Comparison of ENCODE assay signal across 13 mouse cellular contexts in genomic region chr8:34353140-34353855, GRCm38 (mm10).
DNase-seq lines count a peak whose midpoint lies in the region; ATAC-seq and TF ChIP-seq lines count a peak whose summit lies in the region.
"Had no signal": no experiment of that assay in that cellular context is flagged by ENCODE, and none has a peak within 500 bp of the region (broad histone marks: within the 10 kb centered on the region; RNA-seq: fewer than 3 reads in every experiment).

No protein-coding gene starts in this region.

- intact Hi-C loops in heart, postnatal 25 days (cut with DNase I), result no loop called here

- no peaks in the 10 kb centered on the region for H3K4me1 ChIP-seq in embryonic facial prominence, embryonic 13.5 days
- H3K4me1 ChIP-seq in forebrain, embryonic 11.5 days (replicated peaks; ENCODE audit: control insufficient read depth, insufficient read depth, low read length), result no peaks in the 10 kb centered on the region
- no peaks in the 10 kb centered on the region; the same call in 1 of the 2 replicates for H3K4me1 ChIP-seq in hindbrain, embryonic 16.5 days (ENCODE audit: control insufficient read depth, insufficient read depth, low read depth, low read length)
- 0 out of 2 replicates have a peak, but pooled peaks cover 5% of the 10 kb centered on the region for H3K4me1 ChIP-seq in neural tube, embryonic 14.5 days (ENCODE audit: control insufficient read depth, insufficient read depth, low read length)
- no peaks in the 10 kb centered on the region for H3K4me1 ChIP-seq in intestine, postnatal 0 days (replicated peaks; ENCODE audit: control insufficient read depth, insufficient read depth, low read length)
- H3K4me1 ChIP-seq: liver, embryonic 15.5 days; megakaryocyte, embryonic 14.5 days had no signal

- no peak for ATAC-seq in embryonic facial prominence, embryonic 13.5 days (ENCODE audit: insufficient number of reproducible peaks, insufficient read depth, low FRiP score, low TSS enrichment, low read depth)
- ATAC-seq in forebrain, embryonic 11.5 days (replicated peaks; ENCODE audit: low FRiP score), result peak; percentile 66
- peak; percentile 75 for ATAC-seq in hindbrain, embryonic 16.5 days
- ATAC-seq in neural tube, embryonic 14.5 days (ENCODE audit: low read depth), result peak; percentile 24; the same call in 1 of the 2 replicates
- no peak for ATAC-seq in intestine, postnatal 0 days

- H3K27me3 ChIP-seq in embryonic facial prominence, embryonic 13.5 days, result no peaks in the 10 kb centered on the region
- H3K27me3 ChIP-seq in forebrain, embryonic 11.5 days (ENCODE audit: control insufficient read depth, insufficient read depth, low read length), result no peaks in the 10 kb centered on the region
- no peaks in the 10 kb centered on the region; the same call in 1 of the 2 replicates for H3K27me3 ChIP-seq in hindbrain, embryonic 16.5 days (replicated peaks; ENCODE audit: control insufficient read depth, insufficient read depth, low read length)
- H3K27me3 ChIP-seq in neural tube, embryonic 14.5 days (ENCODE audit: control insufficient read depth, insufficient read depth, low read length), result no peaks in the 10 kb centered on the region
- no peaks in the 10 kb centered on the region for H3K27me3 ChIP-seq in intestine, postnatal 0 days (replicated peaks; ENCODE audit: control insufficient read depth, insufficient read depth, low read length)
- H3K27me3 ChIP-seq: liver, embryonic 15.5 days had no signal

- 64% methylated on average over 6 of the region's 6 CpGs for WGBS in embryonic facial prominence, embryonic 13.5 days
- WGBS in forebrain, embryonic 11.5 days, result 27% methylated on average over 6 of the region's 6 CpGs
- WGBS in hindbrain, embryonic 16.5 days, result 45% methylated on average over 6 of the region's 6 CpGs
- WGBS in neural tube, embryonic 14.5 days, result 50% methylated on average over 6 of the region's 6 CpGs
- whole genome bisulfite sequencing in intestine, postnatal 0 days, result 78% methylated on average over 6 of the region's 6 CpGs

- no peak overlapping the region for H3K4me3 ChIP-seq in embryonic facial prominence, embryonic 13.5 days
- no peak overlapping the region for H3K4me3 ChIP-seq in forebrain, embryonic 11.5 days (ENCODE audit: low read depth, low read length)
- no peak overlapping the region for H3K4me3 ChIP-seq in hindbrain, embryonic 16.5 days (ENCODE audit: low read length)
- H3K4me3 ChIP-seq in neural tube, embryonic 14.5 days (ENCODE audit: low read depth, low read length), result no peak overlapping the region
- no peak overlapping the region for H3K4me3 ChIP-seq in intestine, postnatal 0 days (ENCODE audit: low read depth, low read length)
- H3K4me3 ChIP-seq: liver, embryonic 15.5 days; megakaryocyte, embryonic 14.5 days had no signal

- no peak overlapping the region for H3K9ac ChIP-seq in embryonic facial prominence, embryonic 13.5 days
- H3K9ac ChIP-seq in forebrain, embryonic 11.5 days (ENCODE audit: low read length), result no peak overlapping the region
- H3K9ac ChIP-seq in hindbrain, embryonic 16.5 days (ENCODE audit: low read depth, low read length), result no peak overlapping the region
- no peak overlapping the region for H3K9ac ChIP-seq in neural tube, embryonic 14.5 days (replicated peaks; ENCODE audit: low read depth, low read length)
- H3K9ac ChIP-seq in intestine, postnatal 0 days (ENCODE audit: low read depth, low read length), result no peak overlapping the region
- H3K9ac ChIP-seq: liver, embryonic 15.5 days had no signal

- H3K4me2 ChIP-seq in embryonic facial prominence, embryonic 13.5 days, result no peak overlapping the region
- no peak overlapping the region for H3K4me2 ChIP-seq in forebrain, embryonic 11.5 days (ENCODE audit: low read depth, low read length, severe bottlenecking)
- H3K4me2 ChIP-seq in hindbrain, embryonic 16.5 days (ENCODE audit: low read length), result no peak overlapping the region
- H3K4me2 ChIP-seq in neural tube, embryonic 14.5 days (ENCODE audit: low read depth, low read length), result no peak overlapping the region
- H3K4me2 ChIP-seq in intestine, postnatal 0 days (replicated peaks; ENCODE audit: low read depth), result no peak overlapping the region
- H3K4me2 ChIP-seq: liver, embryonic 15.5 days had no signal

- TF ChIP-seq CTCF in intestine, postnatal 0 days (IDR thresholded peaks at IDR 0.05; ENCODE audit: low read depth), result no peak

- peak overlapping the region; percentile 60; the same call in 1 of the 2 replicates for H3K27ac ChIP-seq in embryonic facial prominence, embryonic 13.5 days
- H3K27ac ChIP-seq in forebrain, embryonic 11.5 days (ENCODE audit: low read depth, low read length), result 0 out of 2 replicates have a peak overlapping the region, but pooled peaks have one; percentile 12
- H3K27ac ChIP-seq in hindbrain, embryonic 16.5 days (ENCODE audit: low read depth, low read length), result no peak overlapping the region
- H3K27ac ChIP-seq in neural tube, embryonic 14.5 days (ENCODE audit: low read depth, low read length), result no peak overlapping the region
- H3K27ac ChIP-seq in intestine, postnatal 0 days (ENCODE audit: low read depth, low read length), result no peak overlapping the region
- H3K27ac ChIP-seq: liver, embryonic 15.5 days had no signal

- no peak for DNase-seq in forebrain, embryonic 11.5 days (ENCODE audit: low spot score)
- DNase-seq in heart, postnatal 25 days (ENCODE audit: low spot score), result no peak
- DNase-seq in urinary bladder, adult 2 months (ENCODE audit: low spot score), result no peak
- no peak for DNase-seq in left cerebral cortex, adult 8-10 months (ENCODE audit: low spot score in 2 of 2)
- DNase-seq: cerebellum, postnatal 14 days; heart, adult 18-20 months; heart, postnatal 14 days had no signal

- no peaks in the 10 kb centered on the region for H3K36me3 ChIP-seq in embryonic facial prominence, embryonic 13.5 days
- no peaks in the 10 kb centered on the region for H3K36me3 ChIP-seq in forebrain, embryonic 11.5 days (ENCODE audit: control insufficient read depth, insufficient read depth, low read length)
- no peaks in the 10 kb centered on the region for H3K36me3 ChIP-seq in hindbrain, embryonic 16.5 days (ENCODE audit: control insufficient read depth, insufficient read depth, low read length)
- no peaks in the 10 kb centered on the region for H3K36me3 ChIP-seq in neural tube, embryonic 14.5 days (ENCODE audit: control insufficient read depth, insufficient read depth, low read length)
- no peaks in the 10 kb centered on the region for H3K36me3 ChIP-seq in intestine, postnatal 0 days (ENCODE audit: control insufficient read depth, insufficient read depth)
- H3K36me3 ChIP-seq: liver, embryonic 15.5 days had no signal

- no peaks in the 10 kb centered on the region for H3K9me3 ChIP-seq in embryonic facial prominence, embryonic 13.5 days
- H3K9me3 ChIP-seq in forebrain, embryonic 11.5 days (ENCODE audit: control insufficient read depth, low read length), result no peaks in the 10 kb centered on the region
- no peaks in the 10 kb centered on the region for H3K9me3 ChIP-seq in hindbrain, embryonic 16.5 days (ENCODE audit: control insufficient read depth, low read length)
- H3K9me3 ChIP-seq in neural tube, embryonic 14.5 days (ENCODE audit: control insufficient read depth, low read length), result no peaks in the 10 kb centered on the region
- no peaks in the 10 kb centered on the region for H3K9me3 ChIP-seq in intestine, postnatal 0 days (ENCODE audit: control insufficient read depth)
- H3K9me3 ChIP-seq: liver, embryonic 15.5 days had no signal

Comparison
In these comparisons a context has a peak if more than half of its experiments do, and no peak if none do; other contexts are left out.
1. ATAC-seq: peak in forebrain, embryonic 11.5 days (single experiment), hindbrain, embryonic 16.5 days (single experiment) and neural tube, embryonic 14.5 days (single experiment); none in embryonic facial prominence, embryonic 13.5 days (single experiment) and intestine, postnatal 0 days (single experiment).
2. H3K27ac ChIP-seq: peak in embryonic facial prominence, embryonic 13.5 days (single experiment) and forebrain, embryonic 11.5 days (single experiment); none in hindbrain, embryonic 16.5 days (single experiment), neural tube, embryonic 14.5 days (single experiment) and intestine, postnatal 0 days (single experiment).